Mouse (Mus musculus) lung, adult 2 months (tissue): ENCODE data around the gene Wdr90. TPM values are rescaled to one million over a fixed set of nuclear protein-coding genes. Genes with fewer than 3 reads are reported as not detected.

Experiments
- DNase-seq: peaks from one replicate; pipeline ENCODE4 v3.0.0; 2022
- H3K4me1 ChIP-seq: fragments of 200-500 bp; 2 replicates; pipeline ENCODE4 v1.6.1; 2011; ENCODE audit warnings: low read length; ENCODE audit not compliant: control insufficient read depth, insufficient read depth
- H3K4me3 ChIP-seq: fragments of 200-500 bp; replicated peaks from 2 replicates; pipeline ENCODE3; 2011; ENCODE audit warnings: low read depth, mild to moderate bottlenecking, control low read depth, low read length; ENCODE audit errors: extremely low read depth
- CTCF ChIP-seq: fragments of 200-500 bp; IDR thresholded peaks from 2 replicates; pipeline ENCODE4 v1.5.1; 2011; ENCODE audit warnings: mild to moderate bottlenecking, low read length, control low read depth; ENCODE audit not compliant: insufficient read depth
- POLR2A ChIP-seq: fragments of 200-500 bp; IDR thresholded peaks from 2 replicates; pipeline ENCODE4 v1.6.1; 2011; ENCODE audit warnings: low read depth, mild to moderate bottlenecking, control low read depth, low read length, borderline replicate concordance; ENCODE audit errors: extremely low read depth
- WGBS: fragments of 180-500 bp; shearing (Covaris S2); methylation state at CpG from one replicate; pipeline ENCODE4 v1.1.7; 2018; 5-methylcytosine and 5-hydroxymethylcytosine counted together
- polyA plus RNA-seq: library from polyadenylated mRNA; depleted of rRNA; stranded (reverse); fragments of >200 nt; gene quantifications from 2 replicates; pipeline ENCODE4 v1.2.3, GENCODE M21; 2012

Gene Wdr90
- polyA plus RNA-seq, 1 experiment: 40.3 TPM

GRCm38 (mm10) chr17:25827546-25828222 is 33.6 kb downstream of the Wdr90 start:
- no peak for DNase-seq
- Histone ChIP-seq H3K4me3 (no peak overlapping the region), H3K4me1 (peaks cover 23% of the 10 kb centered on the region)
- 94% methylated on average over 22 of the region's 22 CpGs for WGBS
- TF ChIP-seq CTCF (no peak), POLR2A (no peak)

DNA sequence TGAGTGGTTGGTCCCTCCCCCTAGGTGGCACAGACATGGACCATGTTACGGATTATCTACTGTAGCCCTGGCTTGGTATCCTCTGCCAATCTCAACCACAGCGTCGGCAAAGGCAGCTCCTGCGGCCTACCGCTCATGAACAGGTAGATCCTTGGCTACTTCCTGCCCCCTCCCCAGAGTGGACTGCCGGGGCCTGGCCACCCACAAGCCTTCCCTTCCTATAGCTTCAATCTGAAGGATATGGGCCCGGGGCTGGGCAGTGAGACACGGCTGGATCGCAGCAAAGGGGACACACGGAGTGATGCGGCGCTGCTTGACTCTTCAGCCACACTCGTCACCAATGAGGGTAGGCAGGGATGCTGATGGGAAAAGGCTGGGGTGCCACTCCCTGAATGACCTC is 34.3 kb downstream of the Wdr90 start:
- TF ChIP-seq POLR2A (no peak), CTCF (no peak)
- no peak for DNase-seq
- 95% methylated on average over 13 of the region's 13 CpGs for WGBS
- Histone ChIP-seq H3K4me3 (no peak overlapping the region), H3K4me1 (peaks cover 22% of the 10 kb centered on the region)

DNA sequence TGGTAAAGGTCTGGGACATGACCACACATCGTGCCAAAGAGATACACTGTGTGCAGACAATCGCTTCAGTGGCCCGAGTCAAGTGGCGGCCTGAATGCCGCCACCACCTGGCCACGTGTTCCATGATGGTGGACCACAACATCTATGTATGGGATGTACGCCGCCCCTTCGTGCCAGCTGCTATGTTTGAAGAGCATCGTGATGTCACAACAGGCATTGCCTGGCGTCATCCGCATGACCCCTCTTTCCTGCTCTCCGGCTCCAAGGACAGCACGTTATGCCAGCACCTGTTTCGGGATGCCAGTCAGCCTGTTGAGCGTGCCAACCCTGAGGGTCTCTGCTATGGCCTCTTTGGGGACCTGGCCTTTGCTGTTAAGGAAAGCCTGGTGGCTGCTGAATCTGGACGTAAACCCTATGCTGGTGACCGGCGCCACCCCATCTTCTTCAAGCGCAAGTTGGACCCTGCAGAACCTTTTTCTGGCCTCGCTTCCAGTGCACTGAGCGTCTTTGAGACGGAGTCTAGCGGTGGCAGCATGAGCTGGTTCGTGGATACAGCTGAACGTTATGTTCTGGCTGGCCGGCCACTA is 35.2 kb downstream of the Wdr90 start:
- DNase-seq: no peak
- Histone ChIP-seq H3K4me3 (no peak overlapping the region), H3K4me1 (peaks cover 13% of the 10 kb centered on the region)
- TF ChIP-seq CTCF (no peak), POLR2A (no peak)
- whole genome bisulfite sequencing: 93% methylated on average over 27 of the region's 27 CpGs

DNA sequence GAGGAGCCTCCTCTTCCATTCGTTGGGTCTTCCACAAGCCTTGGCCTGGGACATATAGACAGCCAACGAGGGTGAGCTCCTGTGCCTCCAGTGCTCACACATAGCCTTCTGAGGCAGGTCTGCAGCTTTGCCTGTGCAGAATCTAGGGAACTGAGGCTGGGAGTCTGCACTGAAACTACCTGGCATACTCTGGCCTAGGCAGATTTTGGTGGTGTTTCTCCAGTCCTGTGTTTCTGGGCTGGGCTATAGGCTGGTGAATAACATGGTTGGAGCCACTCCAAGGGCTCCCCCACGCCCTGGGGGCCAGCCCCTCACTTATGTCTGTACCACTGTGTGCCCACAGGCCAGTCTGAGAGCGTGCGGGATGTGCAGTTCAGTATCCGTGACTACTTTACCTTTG is 36.0 kb downstream of the Wdr90 start:
- WGBS: 86% methylated on average over 6 of the region's 6 CpGs
- Histone ChIP-seq H3K4me1 (peaks cover 13% of the 10 kb centered on the region), H3K4me3 (no peak overlapping the region)
- no peak for TF ChIP-seq POLR2A
- no peak for TF ChIP-seq CTCF
- DNase-seq: no peak

GRCm38 (mm10) chr17:25824362-25825142 is 36.7 kb downstream of the Wdr90 start:
- TF ChIP-seq CTCF (no peak), POLR2A (no peak)
- 70% methylated on average over 16 of the region's 17 CpGs for WGBS
- no peak for DNase-seq
- H3K4me1 ChIP-seq: peaks cover 12% of the 10 kb centered on the region
- H3K4me3 ChIP-seq: no peak overlapping the region

DNA sequence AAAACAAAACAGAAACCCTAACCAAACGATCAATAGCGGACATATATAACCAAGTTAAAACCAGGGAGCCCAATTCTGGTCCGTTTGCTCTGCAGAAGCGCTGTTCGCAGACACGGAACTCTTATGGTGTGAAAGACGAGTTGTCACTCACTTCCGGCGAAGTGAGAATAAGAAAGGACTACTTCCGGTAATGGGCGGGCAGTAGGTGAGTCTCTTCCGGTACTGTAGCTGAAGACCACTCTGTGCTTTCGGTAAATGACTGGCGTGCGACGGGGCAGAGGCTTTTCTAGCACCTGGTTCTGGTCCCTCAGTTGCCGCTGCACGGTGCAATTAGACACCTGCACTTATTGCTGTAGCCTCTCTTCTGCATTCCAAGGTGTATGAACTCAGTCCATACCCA is 37.8 kb downstream of the Wdr90 start, which contains the start of gene Wdr24:
Gene Wdr24 (plus strand): TSS at position 176 of the 400 bp plus-strand sequence.
- H3K4me3 ChIP-seq: peak within 1 kb of the TSS; percentile 76
- H3K4me1 ChIP-seq: peaks cover 9% of the 10 kb centered on the region
- DNase-seq: peak; percentile 77
- 0% methylated on average over 18 of the region's 18 CpGs for WGBS
- TF ChIP-seq POLR2A (peak; percentile 74; the same call in 1 of the 2 replicates), CTCF (no peak)

DNA sequence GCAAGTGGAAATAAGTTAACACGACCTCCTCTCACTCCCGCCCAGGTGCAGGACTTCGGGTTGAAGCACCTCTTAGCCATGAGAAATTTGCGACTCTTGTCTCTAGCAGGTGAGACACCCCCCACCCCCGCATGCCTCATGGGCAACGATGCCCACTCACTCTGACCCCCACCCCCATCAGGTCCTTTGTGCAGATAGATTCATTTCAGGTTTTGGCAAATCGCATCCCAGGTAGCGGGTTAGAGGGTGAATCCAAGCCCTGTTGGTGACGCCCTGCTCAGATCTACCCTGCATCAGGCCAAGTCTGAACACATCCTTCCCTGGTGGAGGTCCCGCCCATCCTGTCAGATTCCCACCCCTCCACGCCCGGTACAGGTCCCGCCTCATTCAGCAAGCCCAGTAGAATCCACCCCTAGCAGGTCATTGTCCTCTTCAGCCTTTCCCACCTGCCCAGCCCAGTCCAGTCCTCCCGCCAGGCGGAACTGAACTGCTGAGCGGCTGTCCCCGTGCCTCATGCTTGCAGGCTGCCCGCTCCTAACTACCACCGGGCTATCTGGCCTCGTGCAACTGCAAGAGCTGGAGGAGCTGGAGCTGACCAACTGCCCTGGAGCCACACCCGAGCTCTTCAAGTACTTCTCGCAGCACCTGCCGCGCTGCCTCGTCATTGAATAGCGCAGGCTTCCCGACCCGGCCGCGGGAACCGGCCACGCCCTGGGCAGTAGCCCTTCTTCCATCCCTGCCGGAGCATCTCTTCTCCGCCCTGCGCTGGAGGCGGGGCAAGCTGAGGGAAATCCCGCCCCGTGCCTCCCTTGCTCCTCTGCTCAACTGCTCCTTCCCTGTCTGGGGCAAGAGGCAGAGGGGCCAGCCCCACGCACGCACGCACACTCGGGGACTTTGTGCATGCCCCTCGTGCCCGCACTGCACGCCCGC is 42.2 kb downstream of the Wdr90 start:
- TF ChIP-seq POLR2A (no peak), CTCF (no peak)
- peak; percentile 3 for DNase-seq
- WGBS: 7% methylated on average over 46 of the region's 46 CpGs
- H3K4me3 ChIP-seq: no peak overlapping the region
- peaks cover 2% of the 10 kb centered on the region; the same call in 1 of the 2 replicates for H3K4me1 ChIP-seq

DNA sequence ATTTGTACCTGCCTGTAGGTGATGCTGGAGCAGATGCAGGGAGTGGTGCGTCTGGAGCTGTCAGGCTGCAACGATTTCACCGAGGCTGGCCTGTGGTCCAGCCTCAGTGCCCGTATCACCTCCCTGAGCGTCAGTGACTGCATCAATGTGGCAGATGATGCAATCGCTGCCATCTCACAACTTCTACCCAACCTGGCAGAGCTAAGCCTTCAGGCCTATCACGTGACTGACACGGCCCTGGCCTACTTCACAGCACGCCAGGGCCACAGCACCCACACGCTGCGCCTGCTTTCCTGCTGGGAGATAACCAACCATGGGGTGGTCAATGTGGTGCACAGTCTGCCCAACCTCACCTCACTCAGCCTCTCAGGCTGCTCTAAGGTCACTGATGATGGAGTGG is 43.6 kb downstream of the Wdr90 start:
- H3K4me3 ChIP-seq: no peak overlapping the region
- no peaks in the 10 kb centered on the region for H3K4me1 ChIP-seq
- DNase-seq: no peak
- TF ChIP-seq POLR2A (no peak), CTCF (no peak)
- WGBS: 79% methylated on average over 11 of the region's 11 CpGs

GRCm38 (mm10) chr17:25813471-25813870 is 47.8 kb downstream of the Wdr90 start:
- DNase-seq: peak; percentile 66
- no peaks in the 10 kb centered on the region; the same call in 1 of the 2 replicates for H3K4me1 ChIP-seq
- WGBS: 2% methylated on average over 20 of the region's 20 CpGs
- no peak overlapping the region for H3K4me3 ChIP-seq
- TF ChIP-seq CTCF (peak; percentile 55), POLR2A (no peak)
